Mouse (Mus musculus): ENCODE results near the gene Zfp36.
"Not testable (repeated sequence)": the region's sequence is repeated elsewhere in the genome, so short reads cannot be mapped to it uniquely, and the experiment has no call there.

Gene Zfp36

GRCm38 (mm10) chr7:28380237-28381016, at the start of gene Zfp36:
Zfp36 (minus strand) TSS chr7:28380253.
- in situ Hi-C loops (cut with MboI, MseI) = no loop called here

- in situ Hi-C loops (cut with MboI, MseI) = no loop called here
Observed at GRCm38 (mm10) chr7:28427738-28428137, 47.7 kb upstream of the Zfp36 start.

- in situ Hi-C loops (cut with MboI, MseI) = no loop called here
Observed at GRCm38 (mm10) chr7:28423018-28423417, 43.0 kb upstream of the Zfp36 start.

GRCm38 (mm10) chr7:28419416-28419815, 39.4 kb upstream of the Zfp36 start:
- in situ Hi-C loops (cut with MboI, MseI) = no loop called here

- in situ Hi-C loops (cut with MboI, MseI) = no loop called here
Observed at GRCm38 (mm10) chr7:28418096-28418670, 38.1 kb upstream of the Zfp36 start.

- in situ Hi-C loops (cut with MboI, MseI) = no loop called here
Observed at GRCm38 (mm10) chr7:28417368-28417767, 37.3 kb upstream of the Zfp36 start.

- in situ Hi-C loops (cut with MboI, MseI) = no loop called here
Observed at GRCm38 (mm10) chr7:28412826-28413225, 32.8 kb upstream of the Zfp36 start.

GRCm38 (mm10) chr7:28410841-28411475, 30.9 kb upstream of the Zfp36 start:
- in situ Hi-C loops (cut with MboI, MseI) = no loop called here

- in situ Hi-C loops (cut with MboI, MseI) = no loop called here
Observed at GRCm38 (mm10) chr7:28401942-28402341, 21.9 kb upstream of the Zfp36 start.

- in situ Hi-C loops (cut with MboI, MseI) = no loop called here
Observed at GRCm38 (mm10) chr7:28401030-28401429, 21.0 kb upstream of the Zfp36 start.

- in situ Hi-C loops (cut with MboI, MseI) = no loop called here
Observed at GRCm38 (mm10) chr7:28398696-28399340, 18.8 kb upstream of the Zfp36 start.

GRCm38 (mm10) chr7:28398000-28398399, 17.9 kb upstream of the Zfp36 start:
- in situ Hi-C loops (cut with MboI, MseI) = no loop called here

- in situ Hi-C loops (cut with MboI, MseI) = no loop called here
Observed at GRCm38 (mm10) chr7:28395425-28395824, 15.4 kb upstream of the Zfp36 start.

- in situ Hi-C loops (cut with MboI, MseI) = no loop called here
Observed at GRCm38 (mm10) chr7:28393272-28393951, 13.4 kb upstream of the Zfp36 start.

- in situ Hi-C loops (cut with MboI, MseI) = no loop called here
Observed at GRCm38 (mm10) chr7:28392429-28393271, 12.6 kb upstream of the Zfp36 start, which contains the start of the genes Med29 and Paf1. Med29 (minus strand) TSS chr7:28392708. Paf1 (plus strand) TSS chr7:28392951.

- in situ Hi-C loops (cut with MboI, MseI) = no loop called here
Observed at GRCm38 (mm10) chr7:28390331-28390730, 10.3 kb upstream of the Zfp36 start.

- in situ Hi-C loops (cut with MboI, MseI) = not testable (repeated sequence)
Observed at GRCm38 (mm10) chr7:28387384-28387783, 7.3 kb upstream of the Zfp36 start.

GRCm38 (mm10) chr7:28386877-28387276, 6.8 kb upstream of the Zfp36 start:
- in situ Hi-C loops (cut with MboI, MseI) = not testable (repeated sequence)

- in situ Hi-C loops (cut with MboI, MseI) = no loop called here
Observed at GRCm38 (mm10) chr7:28386462-28386861, 6.4 kb upstream of the Zfp36 start.

- in situ Hi-C loops (cut with MboI, MseI) = no loop called here
Observed at GRCm38 (mm10) chr7:28386007-28386406, 6.0 kb upstream of the Zfp36 start.

GRCm38 (mm10) chr7:28385196-28385595, 5.1 kb upstream of the Zfp36 start:
- in situ Hi-C loops (cut with MboI, MseI) = no loop called here
